In genomic region chrX:48219468-48219867, GRCm38 (mm10) we compare ENCODE assay signal across 30 mouse cellular contexts.
"Had no signal": no experiment of that assay in that cellular context is flagged by ENCODE, and none has a peak within 500 bp of the region (broad histone marks: within the 10 kb centered on the region; RNA-seq: fewer than 3 reads in every experiment).

No protein-coding gene starts in this region.

- H3K27ac ChIP-seq: heart, embryonic 13.5 days; heart, embryonic 15.5 days; hindbrain, embryonic 10.5 days; hindbrain, embryonic 12.5 days; hindbrain, embryonic 13.5 days; hindbrain, embryonic 14.5 days; hindbrain, embryonic 15.5 days; hindbrain, postnatal 0 days; intestine, embryonic 15.5 days; kidney, embryonic 15.5 days; kidney, postnatal 0 days; layer of hippocampus, adult 2 months; left cerebral cortex, adult 2 months had no signal

- H3K9ac ChIP-seq: heart, embryonic 12.5 days; heart, embryonic 13.5 days; heart, embryonic 15.5 days; hindbrain, embryonic 12.5 days; hindbrain, embryonic 13.5 days; hindbrain, embryonic 14.5 days; hindbrain, embryonic 15.5 days; intestine, embryonic 15.5 days; kidney, embryonic 15.5 days had no signal

- H3K4me1 ChIP-seq: heart, embryonic 12.5 days; heart, embryonic 13.5 days; heart, embryonic 15.5 days; hindbrain, embryonic 10.5 days; hindbrain, embryonic 12.5 days; hindbrain, embryonic 13.5 days; hindbrain, embryonic 15.5 days; intestine, embryonic 15.5 days; kidney, embryonic 15.5 days had no signal

- H3K4me3 ChIP-seq: heart, embryonic 12.5 days; heart, embryonic 13.5 days; heart, embryonic 15.5 days; hindbrain, embryonic 10.5 days; hindbrain, embryonic 12.5 days; hindbrain, embryonic 13.5 days; hindbrain, embryonic 15.5 days; intestine, embryonic 15.5 days; kidney, embryonic 15.5 days; layer of hippocampus, adult 2 months; left cerebral cortex, adult 2 months had no signal

- DNase-seq: heart, postnatal 10 days; heart, postnatal 14 days; heart, postnatal 36 days; heart, postnatal 4 days; kidney, adult 11 months; kidney, adult 18-20 months; kidney, adult 2 months; kidney, adult 8-10 months; kidney, adult 9 months; kidney, postnatal 10 days; kidney, postnatal 14 days; kidney, postnatal 25 days; kidney, postnatal 36 days; kidney, postnatal 4 days; layer of hippocampus, adult 9-11 months; layer of hippocampus, postnatal 36 days had no signal

- H3K27me3 ChIP-seq: heart, embryonic 12.5 days; heart, embryonic 15.5 days; hindbrain, embryonic 12.5 days; hindbrain, embryonic 13.5 days; hindbrain, embryonic 15.5 days; intestine, embryonic 15.5 days had no signal

- H3K9me3 ChIP-seq: heart, embryonic 12.5 days; heart, embryonic 13.5 days; heart, embryonic 15.5 days; hindbrain, embryonic 10.5 days; hindbrain, embryonic 12.5 days; hindbrain, embryonic 13.5 days; hindbrain, embryonic 15.5 days; intestine, embryonic 15.5 days; kidney, embryonic 15.5 days had no signal

- H3K36me3 ChIP-seq: heart, embryonic 12.5 days; heart, embryonic 13.5 days; heart, embryonic 15.5 days; hindbrain, embryonic 10.5 days; hindbrain, embryonic 12.5 days; hindbrain, embryonic 13.5 days; hindbrain, embryonic 15.5 days; intestine, embryonic 15.5 days; kidney, embryonic 15.5 days had no signal

- H3K4me2 ChIP-seq: heart, embryonic 12.5 days; heart, embryonic 13.5 days; heart, embryonic 15.5 days; hindbrain, embryonic 12.5 days; hindbrain, embryonic 13.5 days; hindbrain, embryonic 14.5 days; hindbrain, embryonic 15.5 days; intestine, embryonic 15.5 days; kidney, embryonic 15.5 days had no signal
